Mouse (Mus musculus) lung, embryonic 14.5 days (tissue): Measurements from ENCODE around the gene Zfp369. TPM values are rescaled to one million over a fixed set of nuclear protein-coding genes. Genes with fewer than 3 reads are reported as not detected.

Experiments used
- ATAC-seq: fragments of 200-750 bp; cut with Nextera tagmentation; 2 replicates; pipeline ENCODE4 v1.8.0; 2017; ENCODE audit warnings: mild to moderate bottlenecking, moderate TSS enrichment, moderate library complexity; ENCODE audit not compliant: insufficient read depth
- DNase-seq: peaks from one replicate; pipeline ENCODE4 v3.0.0-alpha.2; 2015
- H3K27ac ChIP-seq: fragments of 300-500 bp; sonication (generic); 2 replicates; pipeline ENCODE4 v1.5.1; 2014; ENCODE audit warnings: low read depth, mild to moderate bottlenecking, moderate library complexity
- H3K27me3 ChIP-seq: fragments of 300-500 bp; sonication (generic); 2 replicates; pipeline ENCODE4 v1.6.1; 2014; ENCODE audit warnings: low read length, control low read depth; ENCODE audit not compliant: insufficient read depth
- H3K36me3 ChIP-seq: fragments of 300-500 bp; sonication (generic); 2 replicates; pipeline ENCODE4 v1.6.1; 2014; ENCODE audit warnings: control low read depth; ENCODE audit not compliant: insufficient read depth
- H3K4me1 ChIP-seq: fragments of 300-500 bp; sonication (generic); 2 replicates; pipeline ENCODE4 v1.6.1; 2014; ENCODE audit warnings: antibody characterized with exemption, control low read depth; ENCODE audit not compliant: insufficient read depth
- H3K4me2 ChIP-seq: fragments of 300-500 bp; sonication (generic); 2 replicates; pipeline ENCODE4 v1.6.1; 2014; ENCODE audit warnings: mild to moderate bottlenecking
- H3K4me3 ChIP-seq: fragments of 300-500 bp; sonication (generic); 2 replicates; pipeline ENCODE4 v1.5.1; 2014; ENCODE audit warnings: low read depth, low read length
- H3K9ac ChIP-seq: fragments of 300-500 bp; sonication (generic); 2 replicates; pipeline ENCODE4 v1.6.1; 2014
- H3K9me3 ChIP-seq: fragments of 300-500 bp; sonication (generic); 2 replicates; pipeline ENCODE4 v1.6.1; 2016; ENCODE audit warnings: low read depth, low read length, control low read depth
- CTCF ChIP-seq: IDR thresholded peaks from 2 replicates; pipeline ENCODE4 v1.5.1; 2016; ENCODE audit warnings: antibody characterized with exemption, low read depth
- WGBS: fragments of 180-500 bp; shearing (Covaris S2); extraction: QIAGEN DNeasy Blood & Tissue Kit; methylation state at CpG from one replicate; pipeline ENCODE4 v1.1.7; 2014; 5-methylcytosine and 5-hydroxymethylcytosine counted together
- polyA plus RNA-seq: library from polyadenylated mRNA; unstranded; fragments of >200 nt; fragmentation: Nextera tagmentation; extraction: Ambion mirVana; gene quantifications from 2 replicates; pipeline ENCODE4 v1.2.1, GENCODE M21; 2014

Zfp369 gene
- polyA plus RNA-seq, 1 experiment from 2014 or later, result 17.9 TPM

- no peak overlapping the region for H3K9ac ChIP-seq
- H3K4me3 ChIP-seq, result no peak overlapping the region
- H3K4me1 ChIP-seq, result peaks cover 3% of the 10 kb centered on the region; the same call in 1 of the 2 replicates
- H3K27me3 ChIP-seq, result no peaks in the 10 kb centered on the region
- DNase-seq (no peak), ATAC-seq (no peak)
- no peak overlapping the region for H3K27ac ChIP-seq
- H3K9me3 ChIP-seq, result peaks cover 9% of the 10 kb centered on the region; the same call in 1 of the 2 replicates
- 95% methylated on average over 4 of the region's 4 CpGs for WGBS
- peak; percentile 18; the same call in 1 of the 2 replicates for TF ChIP-seq CTCF
- 0 out of 2 replicates have a peak, but pooled peaks cover 3% of the 10 kb centered on the region for H3K36me3 ChIP-seq
- H3K4me2 ChIP-seq, result no peak overlapping the region
Measured at GRCm38 (mm10) chr13:65243273-65243672, 35.3 kb upstream of the Zfp369 start.

- Histone ChIP-seq H3K9ac (no peak overlapping the region), H3K9me3 (peaks cover 33% of the 10 kb centered on the region), H3K4me2 (peak overlapping the region; percentile 51), H3K36me3 (no peaks in the 10 kb centered on the region), H3K4me3 (peak overlapping the region; percentile 11; the same call in 1 of the 2 replicates), H3K27me3 (no peaks in the 10 kb centered on the region), H3K27ac (no peak overlapping the region), H3K4me1 (no peaks in the 10 kb centered on the region)
- TF ChIP-seq CTCF, result no peak
- peak; percentile 70 for DNase-seq
- ATAC-seq, result peak; percentile 86
- WGBS, result 22% methylated on average over 36 of the region's 36 CpGs
Measured at GRCm38 (mm10) chr13:65258175-65258954, 20.2 kb upstream of the Zfp369 start.

GRCm38 (mm10) chr13:65259239-65259638 lies 19.4 kb upstream of the Zfp369 start, which contains the start of gene Gm10775:
Gene Gm10775 (plus strand): TSS chr13:65259539.
- peaks cover 36% of the 10 kb centered on the region for H3K9me3 ChIP-seq
- peak within 1 kb of the TSS; percentile 11; the same call in 1 of the 2 replicates for H3K4me3 ChIP-seq
- H3K4me2 ChIP-seq, result peak within 1 kb of the TSS; percentile 51
- DNase-seq (no peak), ATAC-seq (no peak)
- TF ChIP-seq CTCF, result no peak
- no peaks in the 10 kb centered on the region for H3K4me1 ChIP-seq
- no peaks in the 10 kb centered on the region for H3K27me3 ChIP-seq
- no peak within 1 kb of the TSS for H3K27ac ChIP-seq
- WGBS, result 34% methylated on average over 29 of the region's 29 CpGs
- H3K36me3 ChIP-seq, result no peaks in the 10 kb centered on the region
- no peak within 1 kb of the TSS for H3K9ac ChIP-seq

GRCm38 (mm10) chr13:65262086-65262485 lies 16.5 kb upstream of the Zfp369 start:
- no peaks in the 10 kb centered on the region for H3K36me3 ChIP-seq
- no peak overlapping the region for H3K4me2 ChIP-seq
- no peak overlapping the region for H3K27ac ChIP-seq
- no peak overlapping the region for H3K9ac ChIP-seq
- no peaks in the 10 kb centered on the region for H3K4me1 ChIP-seq
- no peak for TF ChIP-seq CTCF
- DNase-seq (no peak), ATAC-seq (no peak)
- H3K9me3 ChIP-seq, result peaks cover 36% of the 10 kb centered on the region
- no peaks in the 10 kb centered on the region for H3K27me3 ChIP-seq
- no peak overlapping the region for H3K4me3 ChIP-seq
- WGBS, result 98% methylated on average over 5 of the region's 5 CpGs

GRCm38 (mm10) chr13:65277994-65278382 lies 626 bp upstream of the Zfp369 start:
- WGBS, result 10% methylated on average over 9 of the region's 9 CpGs
- H3K27ac ChIP-seq, result peak overlapping the region; percentile 83
- ATAC-seq, result peak; percentile 57; the same call in 1 of the 2 replicates
- TF ChIP-seq CTCF, result no peak
- DNase-seq, result peak; percentile 4
- H3K27me3 ChIP-seq, result no peaks in the 10 kb centered on the region
- H3K4me2 ChIP-seq, result peak overlapping the region; percentile 70
- H3K9me3 ChIP-seq, result peaks cover 10% of the 10 kb centered on the region; the same call in 1 of the 2 replicates
- H3K4me1 ChIP-seq, result no peaks in the 10 kb centered on the region
- peak overlapping the region; percentile 70 for H3K9ac ChIP-seq
- peak overlapping the region; percentile 51 for H3K4me3 ChIP-seq
- no peaks in the 10 kb centered on the region for H3K36me3 ChIP-seq

- 98% methylated on average over 2 of the region's 2 CpGs for WGBS
- H3K9ac ChIP-seq, result no peak overlapping the region
- no peak overlapping the region for H3K4me3 ChIP-seq
- no peak overlapping the region for H3K27ac ChIP-seq
- H3K9me3 ChIP-seq, result peaks cover 43% of the 10 kb centered on the region
- no peaks in the 10 kb centered on the region for H3K27me3 ChIP-seq
- no peaks in the 10 kb centered on the region for H3K4me1 ChIP-seq
- H3K36me3 ChIP-seq, result peaks cover 57% of the 10 kb centered on the region
- no peak for TF ChIP-seq CTCF
- no peak overlapping the region for H3K4me2 ChIP-seq
- ATAC-seq (no peak), DNase-seq (no peak)
Measured at GRCm38 (mm10) chr13:65286771-65287170, 8.2 kb downstream of the Zfp369 start.

- 94% methylated on average over 4 of the region's 4 CpGs for WGBS
- no peaks in the 10 kb centered on the region for H3K27me3 ChIP-seq
- H3K4me1 ChIP-seq, result no peaks in the 10 kb centered on the region
- no peak for TF ChIP-seq CTCF
- no peak overlapping the region for H3K4me2 ChIP-seq
- ATAC-seq (no peak), DNase-seq (no peak)
- no peak overlapping the region for H3K4me3 ChIP-seq
- peaks cover 59% of the 10 kb centered on the region for H3K36me3 ChIP-seq
- H3K9ac ChIP-seq, result no peak overlapping the region
- H3K9me3 ChIP-seq, result peaks cover 41% of the 10 kb centered on the region
- H3K27ac ChIP-seq, result no peak overlapping the region
Measured at GRCm38 (mm10) chr13:65296354-65296753, 17.7 kb downstream of the Zfp369 start.
